Mouse (Mus musculus): ENCODE results near the gene Klf6. TPM values are rescaled to one million over a fixed set of nuclear protein-coding genes. Genes with fewer than 3 reads are reported as not detected.

Klf6 gene
- polyA plus RNA-seq, 1 experiment from 2014 or later, result 65.3 TPM

DNA sequence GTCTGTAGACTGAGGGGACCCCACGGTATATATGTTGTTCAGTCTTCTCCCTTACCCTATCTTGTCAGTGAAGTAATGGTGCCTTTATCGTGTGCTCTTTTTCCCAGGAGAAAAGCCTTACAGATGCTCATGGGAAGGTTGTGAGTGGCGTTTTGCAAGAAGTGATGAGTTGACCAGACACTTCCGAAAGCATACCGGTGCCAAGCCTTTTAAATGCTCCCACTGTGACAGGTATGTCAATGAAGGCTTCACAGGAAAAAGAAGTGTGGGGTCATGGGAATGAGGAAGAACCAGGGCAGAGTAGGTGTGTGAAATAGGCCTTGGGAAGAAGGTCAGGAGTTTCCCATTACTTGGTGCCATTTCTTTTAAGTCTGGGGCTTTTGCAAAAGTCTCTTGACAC is 5.2 kb downstream of the Klf6 start:
- Histone ChIP-seq H3K9ac (ENCODE audit: low read length) (no peak overlapping the region), H3K4me3 (ENCODE audit: low read depth, low read length) (no peak overlapping the region), H3K4me1 (replicated peaks; ENCODE audit: control insufficient read depth, insufficient read depth, low read length) (peaks cover 33% of the 10 kb centered on the region), H3K36me3 (ENCODE audit: control insufficient read depth, insufficient read depth, low read length) (peaks cover 47% of the 10 kb centered on the region), H3K9me3 (ENCODE audit: control insufficient read depth, low read length) (no peaks in the 10 kb centered on the region), H3K4me2 (ENCODE audit: low read length) (no peak overlapping the region), H3K27me3 (replicated peaks; ENCODE audit: control insufficient read depth, insufficient read depth, low read length) (no peaks in the 10 kb centered on the region), H3K27ac (ENCODE audit: low read depth) (no peak overlapping the region)
- DNase-seq (ENCODE audit: low spot score), result no peak
- ATAC-seq (replicated peaks; ENCODE audit: low FRiP score, low TSS enrichment, low read depth), result no peak
- WGBS, result 95% methylated on average over 5 of the region's 5 CpGs

DNA sequence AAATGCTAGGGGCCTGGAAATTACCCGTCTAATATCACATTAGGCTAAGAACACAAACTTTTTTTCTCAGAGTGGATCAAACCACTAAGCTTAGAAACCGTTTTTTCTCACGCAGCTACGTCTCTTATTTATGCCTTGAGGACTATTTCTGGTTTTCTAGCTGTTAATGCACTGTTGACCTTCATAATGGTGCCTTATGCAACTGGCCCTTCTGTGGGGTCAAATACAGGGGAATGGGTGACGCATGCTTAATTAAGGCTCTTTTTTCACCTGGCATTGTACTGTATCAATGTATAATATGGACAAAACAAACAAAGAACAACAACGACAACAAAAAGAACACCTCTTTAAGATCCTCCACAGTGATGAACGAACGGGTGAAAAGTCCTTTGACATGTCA is 7.1 kb downstream of the Klf6 start:
- 90% methylated on average over 8 of the region's 8 CpGs for WGBS
- DNase-seq (ENCODE audit: low spot score), result no peak

DNA sequence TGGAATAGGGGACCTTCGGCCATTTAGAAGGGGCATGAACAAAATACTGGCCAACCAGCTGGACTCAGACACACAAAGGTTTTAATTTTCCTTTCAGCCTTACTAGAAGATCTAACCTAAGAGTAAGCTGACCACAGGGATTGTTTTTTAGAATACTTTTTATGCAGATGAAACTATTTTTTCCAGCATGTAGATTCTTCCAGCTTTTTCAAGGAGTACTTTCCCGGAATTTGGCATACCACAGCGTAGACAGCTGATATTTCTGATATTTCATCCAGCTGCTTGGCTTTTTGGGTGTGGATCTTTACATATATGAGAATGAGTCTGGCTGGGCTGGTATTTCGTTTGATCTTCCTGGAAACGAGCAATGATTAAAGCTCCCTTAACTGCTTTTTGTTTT is 8.2 kb downstream of the Klf6 start:
- Histone ChIP-seq H3K4me3 (ENCODE audit: low read depth, low read length) (no peak overlapping the region), H3K27me3 (replicated peaks; ENCODE audit: control insufficient read depth, insufficient read depth, low read length) (no peaks in the 10 kb centered on the region), H3K4me1 (replicated peaks; ENCODE audit: control insufficient read depth, insufficient read depth, low read length) (peaks cover 27% of the 10 kb centered on the region), H3K9me3 (ENCODE audit: control insufficient read depth, low read length) (no peaks in the 10 kb centered on the region), H3K27ac (ENCODE audit: low read depth) (peak overlapping the region; percentile 40), H3K4me2 (ENCODE audit: low read length) (peak overlapping the region; percentile 15), H3K36me3 (ENCODE audit: control insufficient read depth, insufficient read depth, low read length) (peaks cover 47% of the 10 kb centered on the region), H3K9ac (ENCODE audit: low read length) (no peak overlapping the region)
- no peak for ATAC-seq (replicated peaks; ENCODE audit: low FRiP score, low TSS enrichment, low read depth)
- 52% methylated on average over 5 of the region's 5 CpGs for WGBS
- no peak for DNase-seq (ENCODE audit: low spot score)

More for the DNA sequence above, 7.1 kb downstream of the Klf6 start:
- Histone ChIP-seq H3K36me3 (ENCODE audit: control insufficient read depth, insufficient read depth, low read length) (peaks cover 47% of the 10 kb centered on the region), H3K9ac (ENCODE audit: low read length) (no peak overlapping the region), H3K4me2 (ENCODE audit: low read length) (no peak overlapping the region), H3K4me1 (replicated peaks; ENCODE audit: control insufficient read depth, insufficient read depth, low read length) (peaks cover 33% of the 10 kb centered on the region), H3K27ac (ENCODE audit: low read depth) (no peak overlapping the region), H3K9me3 (ENCODE audit: control insufficient read depth, low read length) (no peaks in the 10 kb centered on the region), H3K27me3 (replicated peaks; ENCODE audit: control insufficient read depth, insufficient read depth, low read length) (no peaks in the 10 kb centered on the region), H3K4me3 (ENCODE audit: low read depth, low read length) (no peak overlapping the region)
- no peak for ATAC-seq (replicated peaks; ENCODE audit: low FRiP score, low TSS enrichment, low read depth)

DNA sequence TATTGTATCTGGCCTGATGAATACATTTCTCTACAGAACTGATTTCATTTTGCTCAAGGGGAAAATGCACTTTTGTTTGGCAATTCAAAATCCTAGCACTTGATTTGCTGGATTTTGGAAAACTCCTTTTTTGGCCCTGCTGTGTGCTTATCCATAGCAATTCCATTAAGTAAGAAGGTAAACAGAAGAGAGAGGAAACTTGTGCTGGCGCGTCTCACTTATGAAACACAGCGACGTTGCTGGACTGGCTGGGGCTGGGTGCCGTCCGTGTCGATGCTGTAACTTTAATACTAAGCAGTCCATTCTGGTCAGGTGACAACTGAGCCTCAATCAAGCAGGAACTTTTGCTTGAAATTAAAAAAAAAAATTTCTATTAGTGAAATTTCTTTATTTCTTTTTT is 8.6 kb downstream of the Klf6 start:
- Histone ChIP-seq H3K9me3 (ENCODE audit: control insufficient read depth, low read length) (no peaks in the 10 kb centered on the region), H3K9ac (ENCODE audit: low read length) (no peak overlapping the region), H3K4me1 (replicated peaks; ENCODE audit: control insufficient read depth, insufficient read depth, low read length) (peaks cover 23% of the 10 kb centered on the region; the same call in 1 of the 2 replicates), H3K27me3 (replicated peaks; ENCODE audit: control insufficient read depth, insufficient read depth, low read length) (no peaks in the 10 kb centered on the region), H3K36me3 (ENCODE audit: control insufficient read depth, insufficient read depth, low read length) (peaks cover 43% of the 10 kb centered on the region), H3K4me3 (ENCODE audit: low read depth, low read length) (no peak overlapping the region), H3K27ac (ENCODE audit: low read depth) (peak overlapping the region; percentile 40), H3K4me2 (ENCODE audit: low read length) (peak overlapping the region; percentile 15)
- DNase-seq (ENCODE audit: low spot score) (no peak), ATAC-seq (replicated peaks; ENCODE audit: low FRiP score, low TSS enrichment, low read depth) (no peak)
- WGBS, result 19% methylated on average over 7 of the region's 7 CpGs

DNA sequence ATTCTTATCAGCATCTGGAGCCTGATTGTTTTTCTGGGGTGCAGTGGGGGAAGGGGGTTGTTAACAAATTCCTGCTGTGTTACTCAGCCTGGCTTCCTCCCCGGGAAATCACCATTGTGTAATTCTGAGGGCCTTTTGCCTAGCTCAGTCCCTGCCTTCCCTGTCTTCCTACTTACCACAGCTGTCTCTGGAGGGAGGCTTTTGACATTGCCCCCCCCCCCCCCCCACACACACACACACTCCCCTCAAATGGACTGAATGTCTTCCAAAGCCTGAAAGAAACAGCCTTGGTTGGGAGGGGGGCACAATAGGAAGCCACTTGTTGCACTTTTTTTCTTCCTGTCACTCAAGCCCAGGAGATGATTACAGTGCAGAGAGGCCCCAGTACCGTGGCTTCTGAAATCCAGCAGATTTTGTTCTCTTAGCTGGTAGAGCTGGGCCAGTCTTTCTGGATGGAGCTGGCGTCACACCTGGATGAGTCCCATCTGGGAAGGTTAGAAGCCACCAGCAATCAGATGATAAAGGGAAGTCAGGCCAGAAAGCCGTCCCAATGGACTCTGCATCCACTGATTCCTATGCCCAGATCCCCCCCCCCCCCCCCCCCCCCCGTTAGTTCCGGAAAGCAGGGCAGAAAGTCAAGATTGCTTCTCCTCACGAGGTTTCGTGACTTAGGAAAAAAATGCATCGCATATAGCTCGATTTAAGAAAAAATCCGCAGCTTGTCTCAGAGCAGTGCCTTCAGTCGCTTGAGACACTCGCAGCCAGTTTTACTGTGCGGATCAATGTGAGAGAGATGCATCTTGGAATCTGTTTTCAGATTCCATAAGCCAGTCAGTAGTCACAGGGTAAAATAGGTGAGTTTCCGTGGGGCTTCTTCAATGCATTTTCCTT is 9.3 kb downstream of the Klf6 start:
- 31% methylated on average over 14 of the region's 15 CpGs for WGBS

DNA sequence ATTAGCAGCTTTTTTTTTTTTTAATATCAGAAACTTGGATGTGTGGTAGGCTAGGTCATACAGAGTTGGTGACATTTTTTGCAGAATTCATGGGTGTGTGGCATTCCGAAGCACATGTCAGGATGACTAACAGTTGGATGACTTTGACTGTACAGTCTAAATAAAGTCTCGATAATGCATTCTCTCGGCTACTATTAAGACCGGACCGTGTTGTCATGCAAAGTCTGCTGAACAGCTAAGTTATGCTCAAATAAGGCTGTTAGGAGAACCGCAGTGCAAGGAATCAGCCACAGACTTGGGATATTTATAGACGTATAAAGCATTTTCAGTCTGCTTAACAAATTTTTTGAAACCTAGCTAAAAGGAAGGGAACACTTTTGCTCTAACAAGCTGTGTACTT is 10.1 kb downstream of the Klf6 start:
- no peak overlapping the region for H3K4me3 ChIP-seq (ENCODE audit: low read depth, low read length)
- peaks cover 28% of the 10 kb centered on the region for H3K36me3 ChIP-seq (ENCODE audit: control insufficient read depth, insufficient read depth, low read length)
- H3K4me2 ChIP-seq (ENCODE audit: low read length), result no peak overlapping the region
- ATAC-seq (replicated peaks; ENCODE audit: low FRiP score, low TSS enrichment, low read depth) (no peak), DNase-seq (ENCODE audit: low spot score) (no peak)
- no peak overlapping the region for H3K27ac ChIP-seq (ENCODE audit: low read depth)
- H3K4me1 ChIP-seq (replicated peaks; ENCODE audit: control insufficient read depth, insufficient read depth, low read length), result peaks cover 13% of the 10 kb centered on the region; the same call in 1 of the 2 replicates
- 79% methylated on average over 7 of the region's 7 CpGs for whole genome bisulfite sequencing
- no peak overlapping the region for H3K9ac ChIP-seq (ENCODE audit: low read length)
- no peaks in the 10 kb centered on the region for H3K9me3 ChIP-seq (ENCODE audit: control insufficient read depth, low read length)
- H3K27me3 ChIP-seq (replicated peaks; ENCODE audit: control insufficient read depth, insufficient read depth, low read length), result no peaks in the 10 kb centered on the region

More for the DNA sequence above, 9.3 kb downstream of the Klf6 start:
- no peaks in the 10 kb centered on the region for H3K27me3 ChIP-seq (replicated peaks; ENCODE audit: control insufficient read depth, insufficient read depth, low read length)
- ATAC-seq (replicated peaks; ENCODE audit: low FRiP score, low TSS enrichment, low read depth), result peak; percentile 51
- no peak overlapping the region for H3K9ac ChIP-seq (ENCODE audit: low read length)
- H3K4me1 ChIP-seq (replicated peaks; ENCODE audit: control insufficient read depth, insufficient read depth, low read length), result peaks cover 15% of the 10 kb centered on the region; the same call in 1 of the 2 replicates
- peaks cover 36% of the 10 kb centered on the region for H3K36me3 ChIP-seq (ENCODE audit: control insufficient read depth, insufficient read depth, low read length)
- no peak overlapping the region for H3K27ac ChIP-seq (ENCODE audit: low read depth)
- H3K9me3 ChIP-seq (ENCODE audit: control insufficient read depth, low read length), result no peaks in the 10 kb centered on the region
- H3K4me2 ChIP-seq (ENCODE audit: low read length), result no peak overlapping the region
- H3K4me3 ChIP-seq (ENCODE audit: low read depth, low read length), result no peak overlapping the region
- no peak for DNase-seq (ENCODE audit: low spot score)

DNA sequence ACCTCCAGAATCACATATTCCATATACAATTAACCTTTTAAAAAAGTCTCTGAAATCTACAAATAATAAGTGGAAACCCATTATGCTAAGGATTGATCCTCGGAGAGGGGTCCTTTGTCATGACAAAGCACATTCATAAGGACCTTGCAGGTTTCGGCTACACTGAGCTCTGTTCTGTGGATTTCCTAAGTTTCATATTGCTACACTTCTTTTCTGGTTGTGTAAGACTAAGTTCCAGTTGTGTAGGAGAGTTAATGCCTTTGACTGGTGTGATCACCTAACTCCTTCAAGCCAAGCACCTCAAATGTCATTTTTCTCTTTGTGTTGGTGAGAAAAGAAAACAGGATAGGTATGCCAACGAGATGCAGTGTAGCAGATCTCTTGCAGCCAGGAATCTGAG is 12.4 kb downstream of the Klf6 start:
- Histone ChIP-seq H3K36me3 (ENCODE audit: control insufficient read depth, insufficient read depth, low read length) (peaks cover 5% of the 10 kb centered on the region), H3K27me3 (replicated peaks; ENCODE audit: control insufficient read depth, insufficient read depth, low read length) (no peaks in the 10 kb centered on the region), H3K9me3 (ENCODE audit: control insufficient read depth, low read length) (no peaks in the 10 kb centered on the region), H3K4me1 (replicated peaks; ENCODE audit: control insufficient read depth, insufficient read depth, low read length) (peaks cover 13% of the 10 kb centered on the region; the same call in 1 of the 2 replicates), H3K4me2 (ENCODE audit: low read length) (no peak overlapping the region), H3K4me3 (ENCODE audit: low read depth, low read length) (no peak overlapping the region), H3K27ac (ENCODE audit: low read depth) (no peak overlapping the region), H3K9ac (ENCODE audit: low read length) (no peak overlapping the region)
- no peak for ATAC-seq (replicated peaks; ENCODE audit: low FRiP score, low TSS enrichment, low read depth)
- WGBS, result 76% methylated on average over 3 of the region's 3 CpGs
- DNase-seq (ENCODE audit: low spot score), result no peak

DNA sequence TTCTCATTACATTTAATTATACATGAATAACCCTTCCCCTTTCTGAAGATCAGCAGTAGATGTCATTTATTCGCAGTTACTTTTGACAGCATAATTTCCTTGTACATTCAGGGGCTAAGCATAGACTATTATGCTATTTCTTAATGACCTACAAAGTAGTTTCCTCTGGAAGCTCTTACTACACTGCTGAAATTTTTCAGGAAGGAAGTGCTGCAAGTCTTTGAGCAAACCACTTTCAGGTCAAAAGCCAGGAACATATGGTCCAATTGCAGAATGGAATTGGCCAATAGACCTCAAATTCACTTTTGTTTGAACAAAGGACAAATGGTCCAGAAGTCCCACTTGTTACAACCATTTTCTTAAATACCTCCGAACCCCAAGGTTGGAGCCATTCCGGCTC is 14.2 kb downstream of the Klf6 start:
- 89% methylated on average over 3 of the region's 3 CpGs for WGBS

DNA sequence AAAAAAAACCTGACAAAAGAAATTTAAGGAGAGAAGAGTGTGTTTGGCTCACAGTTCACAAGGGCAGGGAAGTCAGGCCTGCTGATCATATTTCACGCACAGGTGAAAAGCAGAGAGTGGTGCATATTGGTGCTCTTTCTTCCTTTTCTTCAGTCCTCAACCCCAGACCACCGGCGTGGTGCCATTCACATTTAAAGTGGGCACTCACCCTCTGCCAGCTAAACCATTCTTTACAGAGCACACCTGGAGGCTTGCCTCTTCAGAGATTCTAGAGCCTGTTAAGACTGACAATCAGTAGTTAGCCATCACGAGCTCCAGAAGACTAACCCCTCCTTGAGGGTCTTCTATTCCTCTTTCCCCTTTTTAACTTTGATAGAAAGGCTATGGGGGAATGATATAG is 17.5 kb downstream of the Klf6 start:
- Histone ChIP-seq H3K27ac (ENCODE audit: low read depth) (no peak overlapping the region), H3K4me2 (ENCODE audit: low read length) (no peak overlapping the region), H3K36me3 (ENCODE audit: control insufficient read depth, insufficient read depth, low read length) (no peaks in the 10 kb centered on the region), H3K9ac (ENCODE audit: low read length) (no peak overlapping the region), H3K4me3 (ENCODE audit: low read depth, low read length) (no peak overlapping the region), H3K4me1 (replicated peaks; ENCODE audit: control insufficient read depth, insufficient read depth, low read length) (no peaks in the 10 kb centered on the region), H3K9me3 (ENCODE audit: control insufficient read depth, low read length) (no peaks in the 10 kb centered on the region), H3K27me3 (replicated peaks; ENCODE audit: control insufficient read depth, insufficient read depth, low read length) (no peaks in the 10 kb centered on the region)
- 71% methylated on average over 4 of the region's 4 CpGs for WGBS
- ATAC-seq (replicated peaks; ENCODE audit: low FRiP score, low TSS enrichment, low read depth) (no peak), DNase-seq (ENCODE audit: low spot score) (no peak)

More for the DNA sequence above, 14.2 kb downstream of the Klf6 start:
- Histone ChIP-seq H3K27me3 (replicated peaks; ENCODE audit: control insufficient read depth, insufficient read depth, low read length) (no peaks in the 10 kb centered on the region), H3K4me3 (ENCODE audit: low read depth, low read length) (no peak overlapping the region), H3K4me2 (ENCODE audit: low read length) (no peak overlapping the region), H3K36me3 (ENCODE audit: control insufficient read depth, insufficient read depth, low read length) (no peaks in the 10 kb centered on the region), H3K27ac (ENCODE audit: low read depth) (no peak overlapping the region), H3K9ac (ENCODE audit: low read length) (no peak overlapping the region), H3K9me3 (ENCODE audit: control insufficient read depth, low read length) (no peaks in the 10 kb centered on the region), H3K4me1 (replicated peaks; ENCODE audit: control insufficient read depth, insufficient read depth, low read length) (peaks cover 3% of the 10 kb centered on the region; the same call in 1 of the 2 replicates)
- ATAC-seq (replicated peaks; ENCODE audit: low FRiP score, low TSS enrichment, low read depth) (no peak), DNase-seq (ENCODE audit: low spot score) (no peak)

Data from intestine, embryonic 14.5 days (tissue).